Mouse (Mus musculus) stomach, postnatal 0 days (tissue): ENCODE data around the gene Atxn7.

Source experiments
- CTCF ChIP-seq: IDR thresholded peaks from 2 replicates; pipeline ENCODE4 v1.5.1; 2016; ENCODE audit warnings: antibody characterized with exemption, low read depth, mild to moderate bottlenecking, moderate library complexity
- EP300 ChIP-seq: optimal IDR thresholded peaks from 2 replicates; pipeline ENCODE3; 2016; ENCODE audit warnings: antibody characterized with exemption

- no peak for TF ChIP-seq CTCF
- no peak for TF ChIP-seq EP300
Observed at GRCm38 (mm10) chr14:14110710-14111109, 149.5 kb downstream of the Atxn7 start.
